Mouse (Mus musculus): ENCODE results near the gene Hsd17b6. TPM values are rescaled to one million over a fixed set of nuclear protein-coding genes. Genes with fewer than 3 reads are reported as not detected.
A peak's percentile ranks its signal among the peaks of the same experiment; 100 is the strongest.
"Not testable (repeated sequence)": the region's sequence is repeated elsewhere in the genome, so short reads cannot be mapped to it uniquely, and the experiment has no call there.

Gene Hsd17b6
- total RNA-seq (2017), result not detected in 2 replicates

DNA sequence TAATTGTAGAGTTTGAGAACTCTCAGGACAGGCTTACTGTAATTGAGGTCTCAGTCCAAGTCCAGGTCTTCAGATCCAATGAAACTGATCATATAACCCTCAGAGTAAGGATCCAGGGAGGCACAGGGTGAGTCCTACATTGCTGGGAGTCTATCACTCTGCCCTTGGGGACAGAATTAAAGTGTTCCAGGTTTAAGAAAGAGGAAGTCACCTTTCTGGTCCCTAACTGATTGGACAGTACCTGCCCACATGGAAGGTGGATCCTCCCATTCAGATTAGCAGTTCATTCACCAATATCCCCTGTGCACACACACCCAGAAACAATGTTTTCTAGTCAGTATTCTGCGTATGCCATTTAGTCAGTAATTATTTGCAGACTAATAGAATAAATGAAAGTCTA lies at the start of gene Hsd17b6:
Gene Hsd17b6 (minus strand): TSS at position 166 of the 400 bp plus-strand sequence.
- no peak for ATAC-seq (ENCODE audit: extremely low read depth, insufficient number of reproducible peaks, low FRiP score, poor library complexity, severe bottlenecking)

GRCm38 (mm10) chr10:128053001-128053400 lies 45.6 kb upstream of the Hsd17b6 start:
- no peak for ATAC-seq (ENCODE audit: extremely low read depth, insufficient number of reproducible peaks, low FRiP score, poor library complexity, severe bottlenecking)

- ATAC-seq (ENCODE audit: extremely low read depth, insufficient number of reproducible peaks, low FRiP score, poor library complexity, severe bottlenecking), result not testable (repeated sequence)
These were observed 44.7 kb upstream of the Hsd17b6 start for GRCm38 (mm10) chr10:128052136-128052535.

DNA sequence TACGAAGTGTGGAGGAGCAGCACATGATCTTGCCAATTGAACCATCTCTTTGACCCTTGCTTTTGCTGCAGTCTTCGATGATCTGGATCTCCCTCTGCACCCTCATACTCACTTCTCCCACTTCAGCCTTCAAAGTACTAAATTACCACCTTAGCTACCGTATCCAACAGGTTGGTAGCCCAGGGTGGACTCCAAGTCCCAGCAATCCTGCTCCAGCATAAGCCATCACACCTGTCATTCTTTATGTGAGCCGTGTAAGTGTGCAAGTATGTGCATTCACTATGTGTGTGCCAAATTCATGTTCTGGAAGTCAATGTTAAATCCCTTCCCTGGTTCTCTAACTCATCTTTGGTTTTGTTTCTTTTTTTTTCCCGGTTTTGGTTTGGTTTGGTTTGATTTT lies 44.2 kb upstream of the Hsd17b6 start:
- ATAC-seq (ENCODE audit: extremely low read depth, insufficient number of reproducible peaks, low FRiP score, poor library complexity, severe bottlenecking), result no peak

DNA sequence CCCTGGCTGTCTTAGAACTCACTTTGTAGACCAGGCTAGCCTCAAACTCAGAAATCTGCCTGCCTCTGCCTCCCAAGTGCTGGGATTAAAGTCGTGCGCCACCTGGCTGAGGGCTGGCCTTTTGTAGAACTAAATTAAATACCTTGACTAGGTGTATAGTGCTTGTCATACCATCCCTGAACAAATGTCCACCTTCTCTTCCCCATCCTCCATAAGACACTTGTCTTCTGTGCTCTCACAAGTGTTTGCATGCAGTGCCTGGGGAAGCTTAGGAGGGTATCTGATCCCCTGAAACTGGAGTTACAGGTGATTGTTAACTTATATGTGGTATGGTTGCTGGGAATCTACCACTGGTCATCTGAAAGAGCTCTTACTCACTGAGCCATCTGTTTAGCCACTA lies 42.9 kb upstream of the Hsd17b6 start:
- no peak for ATAC-seq (ENCODE audit: extremely low read depth, insufficient number of reproducible peaks, low FRiP score, poor library complexity, severe bottlenecking)

DNA sequence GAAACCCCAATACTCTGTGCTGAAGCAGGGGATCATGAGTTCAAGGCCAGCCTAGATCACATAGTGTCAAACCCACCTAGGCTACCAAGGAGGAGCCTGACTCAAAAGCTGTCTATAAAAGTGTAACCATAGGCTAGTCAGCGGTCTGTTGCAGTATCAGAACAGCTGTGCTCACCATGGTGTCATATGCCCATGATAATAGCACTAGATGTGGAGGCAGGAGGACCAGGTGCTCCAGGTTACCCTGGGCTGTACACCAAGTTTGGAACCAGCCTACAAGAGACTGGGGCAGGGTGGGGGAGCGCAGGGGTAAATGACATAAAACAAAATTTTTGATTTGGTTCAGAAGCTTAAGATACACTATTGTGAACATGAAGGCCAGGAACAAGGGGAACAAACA lies 42.3 kb upstream of the Hsd17b6 start:
- no peak for ATAC-seq (ENCODE audit: extremely low read depth, insufficient number of reproducible peaks, low FRiP score, poor library complexity, severe bottlenecking)

DNA sequence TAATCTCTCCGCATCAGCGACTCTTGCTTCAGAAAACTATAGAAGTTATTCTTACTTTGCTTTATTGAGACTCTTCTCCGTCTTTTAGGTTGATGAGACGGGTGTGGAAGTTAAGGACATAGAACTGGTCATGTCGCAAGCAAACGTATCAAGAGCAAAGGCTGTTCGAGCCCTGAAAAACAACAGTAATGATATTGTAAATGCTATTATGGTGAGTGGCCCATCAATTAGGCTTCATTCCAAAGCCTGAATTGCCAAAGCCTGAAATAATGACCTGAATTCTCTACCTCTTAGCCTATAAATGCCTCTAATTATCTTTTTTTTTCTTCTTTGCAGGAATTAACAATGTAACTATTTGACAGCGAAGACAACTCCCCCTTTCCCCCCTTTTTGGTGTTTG lies 40.7 kb upstream of the Hsd17b6 start:
- ATAC-seq (ENCODE audit: extremely low read depth, insufficient number of reproducible peaks, low FRiP score, poor library complexity, severe bottlenecking), result no peak

GRCm38 (mm10) chr10:128043041-128043835 lies 35.8 kb upstream of the Hsd17b6 start:
- no peak for ATAC-seq (ENCODE audit: extremely low read depth, insufficient number of reproducible peaks, low FRiP score, poor library complexity, severe bottlenecking)

DNA sequence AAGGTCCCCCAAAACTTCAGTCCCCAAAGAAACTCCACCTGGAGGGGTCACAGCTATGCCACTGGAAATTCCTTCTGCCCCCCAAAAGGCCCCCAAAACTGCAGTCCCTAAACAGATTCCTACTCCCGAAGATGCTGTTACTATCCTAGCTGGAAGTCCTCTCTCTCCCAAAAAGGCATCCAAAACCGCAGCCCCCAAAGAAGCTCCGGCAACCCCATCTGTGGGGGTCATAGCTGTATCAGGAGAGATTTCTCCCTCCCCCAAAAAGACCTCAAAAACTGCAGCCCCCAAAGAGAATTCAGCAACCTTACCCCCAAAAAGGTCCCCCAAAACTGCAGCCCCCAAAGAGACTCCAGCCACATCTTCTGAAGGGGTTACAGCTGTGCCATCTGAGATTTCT lies 35.1 kb upstream of the Hsd17b6 start:
- ATAC-seq (ENCODE audit: extremely low read depth, insufficient number of reproducible peaks, low FRiP score, poor library complexity, severe bottlenecking), result no peak

DNA sequence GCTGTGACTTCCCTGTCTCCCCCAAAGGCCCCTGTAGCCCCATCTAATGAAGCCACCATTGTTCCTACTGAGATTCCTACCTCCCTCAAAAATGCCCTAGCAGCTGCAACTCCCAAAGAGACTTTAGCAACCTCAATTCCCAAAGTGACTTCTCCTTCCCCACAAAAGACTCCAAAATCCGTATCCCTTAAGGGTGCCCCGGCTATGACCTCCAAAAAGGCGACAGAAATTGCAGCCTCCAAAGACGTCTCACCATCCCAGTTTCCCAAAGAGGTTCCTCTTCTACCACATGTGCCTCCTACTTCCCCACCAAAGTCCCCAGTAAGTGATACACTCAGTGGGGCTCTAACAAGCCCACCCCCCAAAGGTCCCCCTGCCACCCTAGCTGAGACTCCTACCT lies 34.2 kb upstream of the Hsd17b6 start:
- ATAC-seq (ENCODE audit: extremely low read depth, insufficient number of reproducible peaks, low FRiP score, poor library complexity, severe bottlenecking), result no peak

DNA sequence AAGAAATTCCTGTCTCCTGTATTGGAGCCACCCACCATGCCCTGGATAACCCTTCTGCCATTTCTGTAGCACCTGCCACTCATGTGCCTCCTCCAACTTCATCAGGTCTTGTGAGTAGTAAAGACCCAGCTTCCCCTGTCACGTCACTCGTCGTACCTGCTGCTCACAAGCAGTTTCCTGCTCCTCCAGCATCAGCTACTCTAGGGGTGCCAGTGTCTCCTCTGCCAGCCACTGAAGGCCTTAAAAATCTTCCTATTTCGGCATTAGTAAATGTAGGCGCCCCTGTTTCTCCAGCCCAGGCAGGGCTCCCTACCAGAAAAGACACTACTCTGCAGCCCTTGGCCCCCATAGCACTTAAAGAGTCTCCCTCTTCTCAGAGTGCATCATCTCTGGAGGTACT lies 32.9 kb upstream of the Hsd17b6 start:
- ATAC-seq (ENCODE audit: extremely low read depth, insufficient number of reproducible peaks, low FRiP score, poor library complexity, severe bottlenecking), result no peak

DNA sequence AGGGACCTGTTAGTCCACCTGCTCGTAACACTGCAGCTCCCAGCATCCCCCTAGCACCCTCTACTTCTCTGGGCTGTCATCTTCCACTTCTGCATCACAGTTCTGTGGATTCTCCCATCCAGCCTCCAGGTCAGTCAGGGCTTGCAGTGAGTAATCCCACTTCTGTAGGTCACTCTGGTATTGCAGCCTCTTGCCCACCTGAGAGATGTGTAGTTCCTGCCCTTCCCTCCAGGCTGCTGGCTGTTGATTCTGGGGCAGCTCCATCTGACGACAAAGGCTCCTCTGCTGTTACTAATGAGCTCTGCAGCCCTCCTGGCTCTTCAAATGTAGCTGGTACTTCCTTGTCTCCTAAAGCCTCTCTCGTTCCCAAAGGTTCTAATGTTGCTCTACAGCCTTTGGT lies 32.4 kb upstream of the Hsd17b6 start:
- no peak for ATAC-seq (ENCODE audit: extremely low read depth, insufficient number of reproducible peaks, low FRiP score, poor library complexity, severe bottlenecking)

DNA sequence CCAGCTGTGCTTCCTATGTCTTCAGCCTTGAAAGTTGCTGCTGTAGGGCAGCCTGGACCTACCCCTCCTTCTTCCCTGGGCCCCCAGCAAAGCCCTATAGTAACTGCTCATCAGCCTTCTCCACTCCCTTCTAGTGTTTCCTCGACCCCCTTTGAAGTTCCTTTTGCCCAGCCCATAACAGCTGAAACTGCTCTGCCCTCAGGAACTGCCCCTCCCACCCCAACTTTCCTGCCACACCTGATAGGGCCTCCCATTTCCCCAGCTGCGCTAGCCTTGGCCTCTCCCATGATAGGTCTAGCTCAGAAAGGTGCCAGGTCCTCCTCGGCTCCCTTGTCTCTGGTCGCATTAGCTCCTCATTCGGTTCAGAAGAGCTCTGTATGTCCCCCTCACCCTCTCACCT lies 31.8 kb upstream of the Hsd17b6 start:
- ATAC-seq (ENCODE audit: extremely low read depth, insufficient number of reproducible peaks, low FRiP score, poor library complexity, severe bottlenecking), result no peak

- no peak for ATAC-seq (ENCODE audit: extremely low read depth, insufficient number of reproducible peaks, low FRiP score, poor library complexity, severe bottlenecking)
These were observed 30.5 kb upstream of the Hsd17b6 start for GRCm38 (mm10) chr10:128037921-128038320.

DNA sequence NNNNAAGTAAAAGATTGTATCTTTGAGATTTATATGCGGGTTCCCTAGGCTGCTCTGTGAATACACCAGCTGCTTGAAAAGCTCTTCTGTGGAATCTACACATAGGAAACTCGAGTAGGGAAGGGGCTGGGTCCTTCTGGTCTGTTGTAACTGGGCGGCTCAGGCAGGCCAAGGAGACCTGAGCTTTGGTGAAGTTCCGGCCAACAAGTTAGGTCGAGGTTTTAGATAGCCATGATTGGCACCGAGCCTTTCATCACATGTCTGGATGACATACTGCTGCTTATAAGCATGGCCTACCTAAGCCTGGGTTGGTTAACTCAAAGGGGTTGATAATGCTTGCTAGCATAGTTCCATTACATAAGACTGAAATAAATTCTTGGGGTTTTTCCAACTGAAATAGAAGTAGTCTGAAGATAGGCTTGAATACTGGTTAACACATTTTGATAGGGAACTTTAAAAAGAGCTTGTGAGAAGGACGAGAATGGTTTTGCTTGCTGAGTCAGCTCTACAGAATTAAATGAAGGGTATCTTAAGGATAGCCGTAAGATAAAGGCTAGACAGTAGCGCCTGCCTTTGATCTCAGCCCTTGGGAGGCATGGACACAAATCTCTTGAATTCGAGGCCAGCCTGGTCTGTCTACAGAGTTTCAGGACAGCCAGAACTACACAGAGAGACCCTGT lies 29.5 kb upstream of the Hsd17b6 start:
- no peak for ATAC-seq (ENCODE audit: extremely low read depth, insufficient number of reproducible peaks, low FRiP score, poor library complexity, severe bottlenecking)

DNA sequence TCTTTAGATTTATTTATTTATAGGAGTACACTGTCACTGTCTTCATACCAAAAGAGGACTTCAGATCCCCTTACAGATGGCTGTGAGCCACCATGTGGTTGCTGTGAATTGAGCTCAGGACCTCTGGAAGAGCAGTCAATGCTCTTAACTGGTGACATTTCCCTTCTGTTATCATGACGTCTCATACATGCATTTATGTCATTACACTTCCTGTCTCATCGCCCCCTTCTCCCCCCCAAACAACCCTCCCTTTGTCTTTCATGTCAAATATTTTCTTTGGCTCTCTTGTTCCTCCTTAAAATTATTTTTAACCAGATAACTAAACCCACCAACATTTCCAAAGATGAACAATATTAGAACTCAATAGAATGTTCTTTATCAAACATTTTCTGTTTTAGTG lies 23.4 kb upstream of the Hsd17b6 start:
- ATAC-seq (ENCODE audit: extremely low read depth, insufficient number of reproducible peaks, low FRiP score, poor library complexity, severe bottlenecking), result no peak

GRCm38 (mm10) chr10:128029931-128030330 lies 22.5 kb upstream of the Hsd17b6 start:
- no peak for ATAC-seq (ENCODE audit: extremely low read depth, insufficient number of reproducible peaks, low FRiP score, poor library complexity, severe bottlenecking)

GRCm38 (mm10) chr10:128023496-128023895 lies 16.1 kb upstream of the Hsd17b6 start:
- no peak for ATAC-seq (ENCODE audit: extremely low read depth, insufficient number of reproducible peaks, low FRiP score, poor library complexity, severe bottlenecking)

DNA sequence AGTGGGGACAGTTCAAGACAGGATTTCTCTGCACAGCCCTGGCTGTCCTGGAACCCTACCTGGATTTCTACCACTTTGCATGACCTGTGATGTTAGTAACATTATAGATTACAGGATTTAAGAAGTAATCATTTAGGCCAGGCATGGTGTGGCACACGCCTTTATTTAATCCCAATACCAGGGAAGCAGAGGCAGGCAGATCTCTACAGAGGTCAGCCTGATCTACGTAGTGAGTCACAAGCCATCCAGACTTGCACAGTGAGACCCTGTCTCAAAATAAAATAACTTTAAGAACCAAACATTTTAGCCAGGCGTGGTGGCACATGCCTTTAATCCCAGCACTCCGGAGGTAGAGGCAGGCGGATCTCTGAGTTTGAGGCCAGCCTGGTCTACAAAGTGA lies 14.8 kb upstream of the Hsd17b6 start:
- ATAC-seq (ENCODE audit: extremely low read depth, insufficient number of reproducible peaks, low FRiP score, poor library complexity, severe bottlenecking), result no peak

GRCm38 (mm10) chr10:128015068-128015934 lies 7.9 kb upstream of the Hsd17b6 start, which contains the start of gene Prim1:
Prim1 (plus strand) TSS chr10:128015168.
- peak; percentile 78 for ATAC-seq (ENCODE audit: extremely low read depth, insufficient number of reproducible peaks, low FRiP score, poor library complexity, severe bottlenecking)
